Mouse (Mus musculus): ENCODE data around the gene Selenoh.

The Selenoh gene

DNA sequence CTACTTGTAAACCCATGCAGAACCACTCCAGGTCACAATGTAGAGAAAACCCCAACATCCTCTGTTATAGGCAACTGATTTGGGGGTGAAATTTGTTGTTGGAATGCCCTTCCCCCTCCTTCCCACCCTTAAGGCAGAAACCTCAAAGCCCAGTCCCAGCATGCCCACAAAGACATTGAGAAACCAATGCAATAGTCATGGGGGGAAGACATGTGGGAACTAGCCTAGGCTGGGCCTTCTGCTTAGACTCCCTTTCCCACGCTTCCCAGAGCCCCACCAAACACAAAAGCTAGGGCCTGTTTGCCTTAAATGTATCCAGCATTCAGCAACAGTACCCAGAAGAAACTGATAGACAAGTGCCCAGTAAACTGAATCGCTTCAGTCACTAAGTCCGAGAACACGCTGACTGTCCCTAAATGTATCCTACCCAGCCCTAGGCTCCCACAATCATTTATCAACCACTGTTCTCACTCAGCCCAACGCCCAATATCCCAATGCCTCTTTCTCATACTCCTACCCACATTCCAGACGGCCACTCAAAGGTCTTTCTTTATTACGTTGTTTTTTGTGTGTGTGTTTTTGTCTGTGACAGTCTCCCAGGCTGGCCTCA, 44.1 kb downstream of the Selenoh start:
- no peak for DNase-seq

DNA sequence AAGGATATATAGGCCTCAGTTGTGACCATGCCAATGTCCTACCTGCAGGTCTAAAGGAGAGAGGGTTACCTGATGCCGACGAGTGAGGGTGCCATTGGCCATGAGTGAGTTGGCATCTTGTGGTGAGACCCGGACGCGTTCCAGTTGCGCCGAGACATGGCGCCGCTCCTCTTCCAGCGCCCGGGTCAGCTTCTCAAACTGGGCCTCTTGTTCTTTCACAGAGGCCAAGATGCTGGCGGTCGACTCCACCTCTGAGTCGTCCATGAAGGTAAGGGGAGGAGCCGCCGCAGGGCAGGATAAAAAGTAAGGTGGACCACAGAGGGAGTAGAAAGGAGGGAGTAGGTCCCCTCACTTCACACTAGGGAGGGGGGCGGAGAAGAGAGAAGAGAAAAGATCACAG, 46.4 kb downstream of the Selenoh start:
- DNase-seq = peak in 1 of 2 experiments; percentile 18

DNA sequence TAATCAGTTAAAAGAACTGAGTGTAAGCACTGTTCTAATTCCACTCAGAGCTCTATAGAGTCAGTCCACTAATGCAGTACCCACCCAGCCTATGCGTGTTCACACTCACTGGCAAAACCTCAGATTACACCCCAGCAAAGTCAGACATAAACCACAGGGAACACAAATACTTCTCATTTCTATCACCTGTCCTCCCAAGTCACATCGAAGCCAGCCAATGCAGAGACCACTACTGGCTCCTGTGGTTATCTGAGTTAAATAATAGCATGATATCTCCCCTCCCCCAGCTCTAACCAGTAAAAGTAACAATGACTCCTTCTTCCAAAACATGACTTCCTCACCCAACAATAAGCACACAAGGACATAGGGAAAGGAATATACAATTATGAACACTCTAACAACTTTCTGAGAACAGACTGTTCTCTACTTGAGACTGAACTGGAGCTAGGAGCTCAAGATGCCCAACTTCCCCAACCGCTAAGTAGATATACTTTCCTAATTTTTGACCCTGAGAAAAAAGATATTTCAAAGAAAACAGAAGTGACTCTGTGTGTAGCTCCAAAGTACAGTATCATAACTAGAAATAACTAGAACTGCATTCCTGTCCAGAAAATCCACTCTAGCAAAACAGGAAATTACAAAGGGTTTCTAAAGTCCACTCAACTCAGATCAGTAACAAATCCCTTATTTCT, 47.0 kb downstream of the Selenoh start:
- no peak for DNase-seq

DNA sequence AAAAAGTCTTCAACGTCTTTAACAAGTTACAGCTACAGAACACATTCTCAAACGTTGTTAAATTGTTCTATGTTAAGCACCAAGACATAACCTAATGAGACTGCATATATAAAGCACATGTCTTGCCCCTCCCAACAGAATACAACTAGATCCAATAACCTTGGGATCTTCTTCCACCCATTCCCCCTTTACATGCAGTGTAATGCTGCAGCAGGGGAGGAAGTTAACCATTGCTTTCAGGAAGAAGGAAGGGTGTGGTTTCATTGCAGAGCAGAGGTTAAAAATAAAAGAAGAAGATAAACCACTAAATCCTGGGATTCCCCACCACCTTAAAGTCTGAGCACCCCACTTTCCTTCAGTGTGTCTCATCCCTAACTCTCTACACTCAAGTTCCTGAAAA, 47.9 kb downstream of the Selenoh start:
- DNase-seq = no peak

DNA sequence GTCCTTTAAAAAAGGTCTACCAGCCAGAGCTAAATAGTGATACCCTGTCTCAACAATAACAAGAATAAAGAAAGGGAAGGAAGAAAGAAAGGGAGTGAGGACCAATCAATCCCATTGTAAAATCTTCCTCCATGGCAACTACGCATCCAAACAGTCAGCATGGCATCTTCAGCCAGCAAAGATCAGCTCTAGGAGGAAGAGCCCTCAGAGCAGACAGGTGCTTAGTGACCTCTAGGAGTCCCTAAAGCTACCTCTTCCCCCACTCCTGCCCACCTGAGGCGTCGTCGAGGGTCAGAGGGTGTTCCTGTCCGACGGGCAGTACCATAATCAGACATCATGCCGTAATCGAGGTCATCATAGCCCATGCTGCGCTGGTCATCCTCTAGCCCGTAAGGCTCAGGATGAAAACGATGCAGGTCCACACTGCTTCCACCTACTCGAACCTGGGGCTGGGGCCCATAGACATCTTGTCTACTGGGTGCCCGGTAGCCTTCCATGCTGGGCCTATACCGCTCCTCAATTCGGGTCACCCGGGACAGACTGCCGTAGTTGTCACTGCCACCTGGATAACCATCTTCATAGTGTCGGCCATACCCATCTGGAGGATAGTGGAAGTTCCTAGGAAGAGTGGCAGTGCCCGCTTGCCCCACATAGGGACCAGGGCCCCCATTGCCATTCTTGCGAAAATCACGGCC, 50.8 kb downstream of the Selenoh start:
- DNase-seq = no peak
